Mouse (Mus musculus) forebrain, postnatal 0 days (tissue): ENCODE data around the gene Alkbh2. TPM values are rescaled to one million over a fixed set of nuclear protein-coding genes. Genes with fewer than 3 reads are reported as not detected.

Experiments
- ATAC-seq: fragments of 200-750 bp; cut with Nextera tagmentation; 2 replicates; pipeline ENCODE4 v1.8.0; 2017; ENCODE audit warnings: mild to moderate bottlenecking, moderate library complexity
- DNase-seq: peaks from one replicate; pipeline ENCODE4 v3.0.0-alpha.2; 2015
- H3K27ac ChIP-seq: fragments of 300-500 bp; sonication (generic); 2 replicates; pipeline ENCODE4 v1.5.1; 2014; ENCODE audit warnings: low read depth, mild to moderate bottlenecking, antibody characterized with exemption, low read length, moderate library complexity, mixed read lengths
- H3K27me3 ChIP-seq: fragments of 300-500 bp; sonication (generic); 2 replicates; pipeline ENCODE4 v1.6.1; 2014; ENCODE audit warnings: mild to moderate bottlenecking, low read length, mixed read lengths; ENCODE audit not compliant: insufficient read depth
- H3K36me3 ChIP-seq: fragments of 300-500 bp; sonication (generic); 2 replicates; pipeline ENCODE4 v1.6.1; 2014; ENCODE audit warnings: mild to moderate bottlenecking, moderate library complexity; ENCODE audit not compliant: insufficient read depth
- H3K4me1 ChIP-seq: fragments of 300-500 bp; sonication (generic); 2 replicates; pipeline ENCODE4 v1.6.1; 2014; ENCODE audit warnings: antibody characterized with exemption; ENCODE audit not compliant: insufficient read depth
- H3K4me2 ChIP-seq: fragments of 300-500 bp; sonication (generic); 2 replicates; pipeline ENCODE4 v1.6.1; 2014; ENCODE audit warnings: low read depth, mild to moderate bottlenecking, moderate library complexity
- H3K4me3 ChIP-seq: fragments of 300-500 bp; sonication (generic); 2 replicates; pipeline ENCODE4 v1.5.1; 2014; ENCODE audit warnings: low read depth, low read length, mixed read lengths
- H3K9ac ChIP-seq: fragments of 300-500 bp; sonication (generic); 2 replicates; pipeline ENCODE4 v1.6.1; 2014; ENCODE audit warnings: mild to moderate bottlenecking
- H3K9me3 ChIP-seq: fragments of 300-500 bp; sonication (generic); 2 replicates; pipeline ENCODE4 v1.6.1; 2016; ENCODE audit warnings: low read length
- CTCF ChIP-seq: sonication (generic); IDR thresholded peaks from 2 replicates; pipeline ENCODE4 v1.5.1; 2016; ENCODE audit warnings: antibody characterized with exemption, control low read depth, low read depth
- WGBS: fragments of 180-500 bp; shearing (Covaris S2); extraction: QIAGEN DNeasy Blood & Tissue Kit; methylation state at CpG from one replicate; pipeline ENCODE4 v1.1.7; 2014; 5-methylcytosine and 5-hydroxymethylcytosine counted together
- polyA plus RNA-seq: library from polyadenylated mRNA; unstranded; fragments of >200 nt; fragmentation: Nextera tagmentation; extraction: Ambion mirVana; gene quantifications from 2 replicates; pipeline ENCODE4 v1.2.1, GENCODE M21; 2015
- total RNA-seq: library from RNA; depleted of rRNA; stranded (reverse); fragments of >200 nt; gene quantifications from 2 replicates; pipeline ENCODE4 v1.2.3, GENCODE M21; 2014

Alkbh2 gene
- total and polyA plus RNA-seq, 2 experiments from 2014 or later, result 5.8 to 6.9 TPM

GRCm38 (mm10) chr5:114138277-114139164, 10.5 kb upstream of the Alkbh2 start:
- no peak for TF ChIP-seq CTCF
- ATAC-seq, result peak; percentile 52
- Histone ChIP-seq H3K4me3 (no peak overlapping the region), H3K27me3 (no peaks in the 10 kb centered on the region), H3K9ac (no peak overlapping the region), H3K4me2 (peak overlapping the region; percentile 15; the same call in 1 of the 2 replicates), H3K4me1 (no peaks in the 10 kb centered on the region), H3K27ac (peak overlapping the region; percentile 77), H3K36me3 (peaks cover 4% of the 10 kb centered on the region; the same call in 1 of the 2 replicates), H3K9me3 (no peaks in the 10 kb centered on the region)
- WGBS, result 43% methylated on average over 21 of the region's 21 CpGs
- DNase-seq, result peak; percentile 36

GRCm38 (mm10) chr5:114137481-114138276, 9.7 kb upstream of the Alkbh2 start:
- no peaks in the 10 kb centered on the region for H3K27me3 ChIP-seq
- H3K4me2 ChIP-seq, result no peak overlapping the region
- no peak overlapping the region for H3K9ac ChIP-seq
- peaks cover 4% of the 10 kb centered on the region; the same call in 1 of the 2 replicates for H3K36me3 ChIP-seq
- no peaks in the 10 kb centered on the region for H3K4me1 ChIP-seq
- DNase-seq (no peak), ATAC-seq (no peak)
- no peaks in the 10 kb centered on the region for H3K9me3 ChIP-seq
- no peak overlapping the region for H3K4me3 ChIP-seq
- H3K27ac ChIP-seq, result peak overlapping the region; percentile 77; the same call in 1 of the 2 replicates
- WGBS, result 70% methylated on average over 15 of the region's 15 CpGs
- no peak for TF ChIP-seq CTCF

GRCm38 (mm10) chr5:114135516-114135915, 7.5 kb upstream of the Alkbh2 start:
- Histone ChIP-seq H3K9ac (no peak overlapping the region), H3K36me3 (peaks cover 4% of the 10 kb centered on the region; the same call in 1 of the 2 replicates), H3K9me3 (no peaks in the 10 kb centered on the region), H3K27me3 (no peaks in the 10 kb centered on the region), H3K4me1 (peaks cover 4% of the 10 kb centered on the region; the same call in 1 of the 2 replicates), H3K27ac (no peak overlapping the region), H3K4me2 (no peak overlapping the region), H3K4me3 (no peak overlapping the region)
- no peak for TF ChIP-seq CTCF
- 91% methylated on average over 10 of the region's 10 CpGs for WGBS
- ATAC-seq (no peak), DNase-seq (no peak)

- 54% methylated on average over 6 of the region's 6 CpGs for WGBS
- ATAC-seq (no peak), DNase-seq (peak; percentile 25)
- Histone ChIP-seq H3K27ac (no peak overlapping the region), H3K4me3 (no peak overlapping the region), H3K27me3 (no peaks in the 10 kb centered on the region), H3K4me2 (no peak overlapping the region), H3K9me3 (no peaks in the 10 kb centered on the region), H3K36me3 (peaks cover 4% of the 10 kb centered on the region; the same call in 1 of the 2 replicates), H3K4me1 (peaks cover 4% of the 10 kb centered on the region; the same call in 1 of the 2 replicates), H3K9ac (no peak overlapping the region)
- TF ChIP-seq CTCF, result peak; percentile 62
Observed at GRCm38 (mm10) chr5:114134091-114134534, 6.1 kb upstream of the Alkbh2 start.

- Histone ChIP-seq H3K4me3 (no peak overlapping the region), H3K4me2 (no peak overlapping the region), H3K9me3 (no peaks in the 10 kb centered on the region), H3K27me3 (no peaks in the 10 kb centered on the region), H3K27ac (no peak overlapping the region), H3K36me3 (peaks cover 4% of the 10 kb centered on the region; the same call in 1 of the 2 replicates), H3K9ac (no peak overlapping the region), H3K4me1 (peaks cover 4% of the 10 kb centered on the region; the same call in 1 of the 2 replicates)
- WGBS, result 91% methylated on average over 6 of the region's 6 CpGs
- no peak for ATAC-seq
- no peak for TF ChIP-seq CTCF
- no peak for DNase-seq
Observed at GRCm38 (mm10) chr5:114132841-114133240, 4.8 kb upstream of the Alkbh2 start.

- H3K4me2 ChIP-seq, result peak overlapping the region; percentile 94
Observed at GRCm38 (mm10) chr5:114131521-114131840, 3.5 kb upstream of the Alkbh2 start.

More at GRCm38 (mm10) chr5:114131521-114131840, 3.5 kb upstream of the Alkbh2 start:
- TF ChIP-seq CTCF, result no peak
- H3K9ac ChIP-seq, result peak overlapping the region; percentile 48
- H3K27me3 ChIP-seq, result no peaks in the 10 kb centered on the region
- 2% methylated on average over 15 of the region's 15 CpGs for WGBS
- DNase-seq (peak; percentile 36), ATAC-seq (no peak)
- H3K36me3 ChIP-seq, result no peaks in the 10 kb centered on the region
- peak overlapping the region; percentile 61 for H3K4me3 ChIP-seq
- peaks cover 4% of the 10 kb centered on the region; the same call in 1 of the 2 replicates for H3K4me1 ChIP-seq
- no peaks in the 10 kb centered on the region for H3K9me3 ChIP-seq
- H3K27ac ChIP-seq, result peak overlapping the region; percentile 22; the same call in 1 of the 2 replicates
